Mouse (Mus musculus): ENCODE data around the gene 2900026A02Rik. TPM values are rescaled to one million over a fixed set of nuclear protein-coding genes. Genes with fewer than 3 reads are reported as not detected.

Gene 2900026A02Rik
- polyA plus RNA-seq, 1 experiment, result 5.9 TPM

- H3K27ac ChIP-seq (ENCODE audit: insufficient read depth, low read depth, low read length), result no peak overlapping the region
- H3K4me3 ChIP-seq (ENCODE audit: insufficient read depth, low read length), result no peak overlapping the region
- H3K4me1 ChIP-seq (ENCODE audit: control insufficient read depth, insufficient read depth, low read length), result no peaks in the 10 kb centered on the region
- TF ChIP-seq CTCF (IDR thresholded peaks at IDR 0.05; ENCODE audit: low read depth, low read length) (no peak), POLR2A (IDR thresholded peaks at IDR 0.05; ENCODE audit: borderline replicate concordance, low read depth, low read length) (no peak)
Observed at GRCm38 (mm10) chr5:113199126-113199771, 21.8 kb downstream of the 2900026A02Rik start.

GRCm38 (mm10) chr5:113196916-113197794 is 23.9 kb downstream of the 2900026A02Rik start:
- no peak overlapping the region for H3K27ac ChIP-seq (ENCODE audit: insufficient read depth, low read depth, low read length)
- no peak overlapping the region for H3K4me3 ChIP-seq (ENCODE audit: insufficient read depth, low read length)
- TF ChIP-seq POLR2A (IDR thresholded peaks at IDR 0.05; ENCODE audit: borderline replicate concordance, low read depth, low read length) (no peak), CTCF (IDR thresholded peaks at IDR 0.05; ENCODE audit: low read depth, low read length) (no peak)
- no peaks in the 10 kb centered on the region for H3K4me1 ChIP-seq (ENCODE audit: control insufficient read depth, insufficient read depth, low read length)

- no peaks in the 10 kb centered on the region for H3K4me1 ChIP-seq (ENCODE audit: control insufficient read depth, insufficient read depth, low read length)
- no peak overlapping the region for H3K4me3 ChIP-seq (ENCODE audit: insufficient read depth, low read length)
- H3K27ac ChIP-seq (ENCODE audit: insufficient read depth, low read depth, low read length), result no peak overlapping the region
- no peak for TF ChIP-seq CTCF (IDR thresholded peaks at IDR 0.05; ENCODE audit: low read depth, low read length)
- TF ChIP-seq POLR2A (IDR thresholded peaks at IDR 0.05; ENCODE audit: borderline replicate concordance, low read depth, low read length), result no peak
Observed at GRCm38 (mm10) chr5:113195907-113196306, 25.1 kb downstream of the 2900026A02Rik start.

GRCm38 (mm10) chr5:113195451-113195850 is 25.6 kb downstream of the 2900026A02Rik start:
- Histone ChIP-seq H3K4me3 (ENCODE audit: insufficient read depth, low read length) (no peak overlapping the region), H3K27ac (ENCODE audit: insufficient read depth, low read depth, low read length) (no peak overlapping the region), H3K4me1 (ENCODE audit: control insufficient read depth, insufficient read depth, low read length) (no peaks in the 10 kb centered on the region)
- TF ChIP-seq POLR2A (IDR thresholded peaks at IDR 0.05; ENCODE audit: borderline replicate concordance, low read depth, low read length), result no peak
- no peak for TF ChIP-seq CTCF (IDR thresholded peaks at IDR 0.05; ENCODE audit: low read depth, low read length)

GRCm38 (mm10) chr5:113193762-113194161 is 27.3 kb downstream of the 2900026A02Rik start:
- Histone ChIP-seq H3K4me3 (ENCODE audit: insufficient read depth, low read length) (no peak overlapping the region), H3K27ac (ENCODE audit: insufficient read depth, low read depth, low read length) (no peak overlapping the region), H3K4me1 (ENCODE audit: control insufficient read depth, insufficient read depth, low read length) (no peaks in the 10 kb centered on the region)
- no peak for TF ChIP-seq POLR2A (IDR thresholded peaks at IDR 0.05; ENCODE audit: borderline replicate concordance, low read depth, low read length)
- no peak for TF ChIP-seq CTCF (IDR thresholded peaks at IDR 0.05; ENCODE audit: low read depth, low read length)

GRCm38 (mm10) chr5:113191901-113192300 is 29.1 kb downstream of the 2900026A02Rik start:
- no peaks in the 10 kb centered on the region for H3K4me1 ChIP-seq (ENCODE audit: control insufficient read depth, insufficient read depth, low read length)
- no peak for TF ChIP-seq POLR2A (IDR thresholded peaks at IDR 0.05; ENCODE audit: borderline replicate concordance, low read depth, low read length)
- no peak for TF ChIP-seq CTCF (IDR thresholded peaks at IDR 0.05; ENCODE audit: low read depth, low read length)
- H3K4me3 ChIP-seq (ENCODE audit: insufficient read depth, low read length), result no peak overlapping the region
- no peak overlapping the region for H3K27ac ChIP-seq (ENCODE audit: insufficient read depth, low read depth, low read length)

- TF ChIP-seq CTCF (IDR thresholded peaks at IDR 0.05; ENCODE audit: low read depth, low read length) (no peak), POLR2A (IDR thresholded peaks at IDR 0.05; ENCODE audit: borderline replicate concordance, low read depth, low read length) (no peak)
- H3K4me3 ChIP-seq (ENCODE audit: insufficient read depth, low read length), result no peak overlapping the region
Observed at GRCm38 (mm10) chr5:113190558-113190957, 30.5 kb downstream of the 2900026A02Rik start.

GRCm38 (mm10) chr5:113181441-113181840 is 39.6 kb downstream of the 2900026A02Rik start:
- no peak for TF ChIP-seq CTCF (IDR thresholded peaks at IDR 0.05; ENCODE audit: low read depth, low read length)
- no peak for TF ChIP-seq POLR2A (IDR thresholded peaks at IDR 0.05; ENCODE audit: borderline replicate concordance, low read depth, low read length)
- Histone ChIP-seq H3K27ac (ENCODE audit: insufficient read depth, low read depth, low read length) (peak overlapping the region; percentile 94), H3K4me1 (ENCODE audit: control insufficient read depth, insufficient read depth, low read length) (peaks cover 22% of the 10 kb centered on the region), H3K4me3 (ENCODE audit: insufficient read depth, low read length) (no peak overlapping the region)

More at GRCm38 (mm10) chr5:113190558-113190957, 30.5 kb downstream of the 2900026A02Rik start:
- H3K27ac ChIP-seq (ENCODE audit: insufficient read depth, low read depth, low read length), result no peak overlapping the region
- H3K4me1 ChIP-seq (ENCODE audit: control insufficient read depth, insufficient read depth, low read length), result no peaks in the 10 kb centered on the region

GRCm38 (mm10) chr5:113180755-113181154 is 40.3 kb downstream of the 2900026A02Rik start:
- Histone ChIP-seq H3K4me1 (ENCODE audit: control insufficient read depth, insufficient read depth, low read length) (peaks cover 27% of the 10 kb centered on the region), H3K27ac (ENCODE audit: insufficient read depth, low read depth, low read length) (peak overlapping the region; percentile 94), H3K4me3 (ENCODE audit: insufficient read depth, low read length) (peak overlapping the region; percentile 61)
- TF ChIP-seq CTCF (IDR thresholded peaks at IDR 0.05; ENCODE audit: low read depth, low read length), result no peak
- no peak for TF ChIP-seq POLR2A (IDR thresholded peaks at IDR 0.05; ENCODE audit: borderline replicate concordance, low read depth, low read length)

All from bone marrow macrophage, adult 2 months (primary cell).